Mouse (Mus musculus) retina, adult 2 months (tissue): Measurements from ENCODE around the gene Naip5.
"Not testable (repeated sequence)": the region's sequence is repeated elsewhere in the genome, so short reads cannot be mapped to it uniquely, and the experiment has no call there.

ENCODE experiments used
- DNase-seq: peaks from one replicate; pipeline ENCODE4 v3.0.0-alpha.2; 2012; ENCODE audit warnings: low read depth, low spot score

The Naip5 gene

GRCm38 (mm10) chr13:100246223-100246622 lies at the start of gene Naip5:
Gene Naip5 (minus strand): TSS chr13:100246323.
- DNase-seq: not testable (repeated sequence)

GRCm38 (mm10) chr13:100284611-100285010 lies 38.5 kb upstream of the Naip5 start:
- no peak for DNase-seq

- not testable (repeated sequence) for DNase-seq
These were observed 25.5 kb upstream of the Naip5 start for GRCm38 (mm10) chr13:100271474-100272132.

DNA sequence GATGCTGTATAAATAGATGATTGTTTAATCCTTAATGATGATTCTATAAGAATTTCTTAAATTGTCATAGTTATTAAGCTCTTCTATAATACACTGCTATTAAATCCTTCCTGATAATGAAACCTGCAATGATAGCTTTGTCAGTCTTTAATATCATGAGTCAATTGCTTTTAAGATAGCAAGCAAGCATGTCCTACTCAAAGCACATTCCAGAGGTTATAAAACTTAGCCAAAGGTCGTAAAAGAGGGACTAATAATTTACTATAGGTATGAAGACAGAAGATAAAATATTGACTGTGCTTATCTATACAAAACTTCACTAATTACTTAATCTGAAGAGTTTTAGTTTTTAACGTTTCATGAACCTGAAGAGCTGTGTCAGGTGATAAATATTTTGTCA lies 10.9 kb upstream of the Naip5 start:
- not testable (repeated sequence) for DNase-seq

- DNase-seq: not testable (repeated sequence)
These were observed 9.8 kb upstream of the Naip5 start for GRCm38 (mm10) chr13:100255925-100256324.

DNA sequence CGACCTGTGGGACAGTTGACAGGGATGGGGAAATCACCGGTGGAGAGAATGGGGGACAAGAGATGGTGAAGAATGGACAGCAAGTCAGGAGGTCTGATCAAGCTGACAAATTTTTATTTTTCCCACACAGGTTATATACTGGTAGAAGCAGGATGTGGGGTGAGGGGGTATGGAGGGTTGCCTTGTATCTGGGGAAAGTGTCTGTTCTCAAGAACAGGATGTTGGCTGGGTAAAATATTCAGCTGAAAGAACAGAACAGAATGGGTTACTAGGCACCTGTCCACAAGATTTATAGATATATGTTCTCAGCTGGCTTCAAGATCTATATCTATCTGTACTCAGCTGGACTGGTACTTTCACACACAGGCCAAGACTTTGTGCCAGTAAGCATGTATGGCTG lies 5.8 kb upstream of the Naip5 start:
- DNase-seq: not testable (repeated sequence)

GRCm38 (mm10) chr13:100246896-100247519 lies 885 bp upstream of the Naip5 start:
- DNase-seq: not testable (repeated sequence)

DNA sequence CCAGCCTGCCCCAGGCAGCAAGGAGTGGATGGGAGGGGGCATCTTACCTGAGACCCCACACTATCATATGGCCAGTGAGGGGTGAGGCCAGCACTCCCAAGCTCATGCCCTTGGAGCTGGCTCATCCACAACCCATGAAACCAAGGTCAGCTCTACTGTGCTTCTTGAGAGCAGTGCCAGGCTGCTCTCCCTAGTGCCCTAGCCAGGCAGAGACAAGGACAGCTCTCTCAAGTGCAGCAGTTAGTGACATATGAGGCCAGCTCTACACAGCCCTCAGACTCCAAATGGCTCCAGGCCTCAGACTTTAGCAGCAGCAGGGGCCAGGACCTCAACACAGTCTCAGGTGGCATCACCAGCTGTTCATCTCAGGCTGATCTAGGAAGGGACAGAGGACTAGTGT lies 2.4 kb downstream of the Naip5 start:
- no peak for DNase-seq

- DNase-seq: not testable (repeated sequence)
These were observed 32.4 kb downstream of the Naip5 start for GRCm38 (mm10) chr13:100213683-100214082.

- no peak for DNase-seq
These were observed 35.6 kb downstream of the Naip5 start for GRCm38 (mm10) chr13:100210540-100210939.

GRCm38 (mm10) chr13:100203319-100203718 lies 42.8 kb downstream of the Naip5 start:
- DNase-seq: no peak

DNA sequence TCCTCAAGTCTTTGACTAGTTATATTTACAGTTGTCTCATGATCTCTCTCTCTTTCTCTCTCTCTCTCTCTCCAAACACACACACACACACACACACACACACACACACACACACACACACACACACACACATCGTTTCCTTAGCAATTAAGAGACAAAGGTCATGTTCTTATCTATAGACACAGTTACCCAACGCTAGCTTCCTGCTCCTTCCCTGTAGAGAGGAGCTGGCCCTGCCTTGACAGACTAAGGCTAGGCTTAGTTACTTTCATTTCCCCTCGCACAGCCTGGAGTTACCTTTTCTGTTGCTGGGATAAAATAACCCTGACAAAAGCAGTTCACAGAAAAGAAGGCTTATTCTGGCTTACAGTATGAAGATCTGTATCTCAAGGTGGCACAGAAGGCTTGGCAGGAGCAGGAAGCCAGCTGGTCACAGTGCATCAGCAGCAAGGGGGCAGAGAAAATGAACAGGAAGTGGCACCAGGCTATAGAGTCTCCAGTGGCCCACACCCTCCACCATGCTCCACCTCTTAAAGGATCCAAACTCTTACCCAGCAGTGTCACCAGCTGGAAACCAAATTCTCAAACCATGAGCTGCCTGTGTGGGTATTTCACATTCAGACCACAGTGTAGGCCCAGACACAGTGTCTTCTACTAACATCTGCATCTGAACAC lies 44.3 kb downstream of the Naip5 start, which contains the start of gene Naip2:
Gene Naip2 (minus strand): TSS at position 434 of the 675 bp plus-strand sequence.
- not testable (repeated sequence) for DNase-seq

GRCm38 (mm10) chr13:100200778-100201177 lies 45.3 kb downstream of the Naip5 start:
- no peak for DNase-seq

- DNase-seq: no peak
These were observed 50.7 kb downstream of the Naip5 start for GRCm38 (mm10) chr13:100195421-100195820.

DNA sequence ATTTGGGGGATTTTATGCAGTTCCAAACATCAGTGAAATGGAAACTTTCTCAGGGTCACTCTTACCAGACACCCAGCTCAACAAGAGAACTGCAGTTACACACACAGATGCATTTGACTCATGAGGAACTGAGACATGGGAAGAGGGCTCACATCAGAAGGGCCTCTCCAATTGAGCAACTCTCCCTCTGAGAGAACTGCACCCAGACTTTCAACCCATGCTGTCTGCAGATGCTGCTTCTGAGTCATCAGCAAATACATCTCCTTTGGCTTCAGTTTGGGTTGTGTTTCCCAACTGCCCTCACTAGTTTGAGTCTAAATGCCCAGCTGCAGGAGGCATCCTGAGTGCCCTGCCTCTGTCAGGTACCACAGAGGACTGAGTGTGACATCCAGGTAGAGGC lies 63.0 kb downstream of the Naip5 start:
- not testable (repeated sequence) for DNase-seq

DNA sequence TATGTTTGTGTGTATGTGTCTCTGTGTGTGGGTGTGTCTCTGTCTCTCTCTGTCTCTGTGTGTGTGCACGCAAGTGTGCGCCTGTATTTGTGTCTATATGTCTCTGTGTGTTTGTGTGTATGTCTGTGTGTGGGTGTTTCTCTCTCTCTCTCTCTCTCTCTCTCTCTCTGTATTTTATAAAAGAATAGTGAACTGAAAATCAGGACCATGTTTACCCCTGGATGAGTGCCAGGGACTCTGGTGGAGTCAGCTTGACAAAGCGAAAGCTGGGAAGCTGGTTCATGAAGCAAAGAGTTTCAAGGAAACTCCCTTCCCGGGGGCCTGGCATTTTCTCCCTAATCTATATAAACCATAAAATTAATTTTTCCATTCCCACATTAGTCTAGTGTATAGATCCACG lies 71.8 kb downstream of the Naip5 start:
- not testable (repeated sequence) for DNase-seq

DNA sequence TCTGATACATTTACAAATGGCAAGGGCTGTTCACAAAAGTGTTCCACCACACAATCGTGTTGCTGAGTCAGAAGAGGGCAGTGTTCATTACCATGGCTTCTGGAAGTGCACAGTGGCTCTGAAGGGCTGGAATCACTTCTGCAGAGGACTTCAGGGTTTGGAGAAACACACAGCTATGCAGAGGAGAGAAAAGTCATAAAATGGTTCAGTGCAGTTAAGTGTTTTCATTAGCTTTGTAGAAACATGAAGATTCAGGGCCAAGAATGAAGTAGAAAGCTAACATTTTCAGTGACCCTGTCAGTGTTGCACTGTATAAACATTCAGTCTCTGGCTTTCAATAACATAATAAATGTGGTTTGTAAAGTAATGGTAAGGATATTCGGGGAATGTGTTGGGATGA lies 79.7 kb downstream of the Naip5 start:
- not testable (repeated sequence) for DNase-seq

GRCm38 (mm10) chr13:100162467-100162866 lies 83.7 kb downstream of the Naip5 start:
- not testable (repeated sequence) for DNase-seq
